Mouse (Mus musculus) adrenal gland, adult 8-10 months (tissue): Measurements from ENCODE around the gene Sppl3. TPM values are rescaled to one million over a fixed set of nuclear protein-coding genes. Genes with fewer than 3 reads are reported as not detected.
A peak's percentile ranks its signal among the peaks of the same experiment; 100 is the strongest.

Experiments used
- DNase-seq: peaks from one replicate; pipeline ENCODE4 v3.0.0; 2022
- total RNA-seq, 4 experiments: library from RNA; stranded (reverse); gene quantifications; 2 replicates each; pipeline ENCODE4 v1.2.4; 2022

Gene Sppl3
- total RNA-seq, 4 experiments from 2014 or later: 44.3 to 62.9 (median 56.7) TPM

- DNase-seq: no peak
These were observed 10.4 kb upstream of the Sppl3 start for GRCm38 (mm10) chr5:115000503-115000902.

GRCm38 (mm10) chr5:115001464-115001863, 9.5 kb upstream of the Sppl3 start:
- DNase-seq: no peak

- DNase-seq: no peak
These were observed 8.2 kb upstream of the Sppl3 start for GRCm38 (mm10) chr5:115002781-115003180.

- DNase-seq: no peak
These were observed 7.6 kb upstream of the Sppl3 start for GRCm38 (mm10) chr5:115003224-115003873.

- no peak for DNase-seq
These were observed 3.2 kb upstream of the Sppl3 start for GRCm38 (mm10) chr5:115007768-115008167.

- DNase-seq: no peak
These were observed 2.6 kb upstream of the Sppl3 start for GRCm38 (mm10) chr5:115008307-115008706.

GRCm38 (mm10) chr5:115009143-115009542, 1.8 kb upstream of the Sppl3 start:
- no peak for DNase-seq

- peak; percentile 22 for DNase-seq
These were observed 976 bp upstream of the Sppl3 start for GRCm38 (mm10) chr5:115009961-115010360.

GRCm38 (mm10) chr5:115011217-115011518, 231 bp downstream of the Sppl3 start:
- no peak for DNase-seq

- DNase-seq: peak; percentile 35
These were observed 753 bp downstream of the Sppl3 start for GRCm38 (mm10) chr5:115011519-115012261.

GRCm38 (mm10) chr5:115013436-115013835, 2.5 kb downstream of the Sppl3 start:
- no peak for DNase-seq

GRCm38 (mm10) chr5:115014570-115014969, 3.6 kb downstream of the Sppl3 start:
- DNase-seq: no peak

- no peak for DNase-seq
These were observed 4.2 kb downstream of the Sppl3 start for GRCm38 (mm10) chr5:115015121-115015520.

GRCm38 (mm10) chr5:115018270-115018669, 7.3 kb downstream of the Sppl3 start:
- DNase-seq: no peak

- DNase-seq: no peak
These were observed 7.9 kb downstream of the Sppl3 start for GRCm38 (mm10) chr5:115018813-115019212.

GRCm38 (mm10) chr5:115022021-115022420, 11.1 kb downstream of the Sppl3 start:
- no peak for DNase-seq

- DNase-seq: no peak
These were observed 15.2 kb downstream of the Sppl3 start for GRCm38 (mm10) chr5:115026170-115026569.

GRCm38 (mm10) chr5:115027109-115027508, 16.2 kb downstream of the Sppl3 start:
- DNase-seq: no peak

- no peak for DNase-seq
These were observed 18.0 kb downstream of the Sppl3 start for GRCm38 (mm10) chr5:115028920-115029319.

- no peak for DNase-seq
These were observed 18.6 kb downstream of the Sppl3 start for GRCm38 (mm10) chr5:115029509-115029908.

GRCm38 (mm10) chr5:115031576-115031975, 20.6 kb downstream of the Sppl3 start:
- no peak for DNase-seq

GRCm38 (mm10) chr5:115032620-115033019, 21.7 kb downstream of the Sppl3 start:
- DNase-seq: no peak

- DNase-seq: no peak
These were observed 24.3 kb downstream of the Sppl3 start for GRCm38 (mm10) chr5:115035217-115035616.

GRCm38 (mm10) chr5:115037099-115037498, 26.2 kb downstream of the Sppl3 start:
- DNase-seq: no peak
